Mouse (Mus musculus) adrenal gland, postnatal 10 days (tissue): ENCODE measurements around the gene Hist1h2bc. TPM values are rescaled to one million over a fixed set of nuclear protein-coding genes. Genes with fewer than 3 reads are reported as not detected.
"Not testable (repeated sequence)": the region's sequence is repeated elsewhere in the genome, so short reads cannot be mapped to it uniquely, and the experiment has no call there.

Experiments used
- DNase-seq: peaks from one replicate; pipeline ENCODE4 v3.0.0; 2021; ENCODE audit warnings: mixed read lengths
- long read RNA-seq, 2 experiments: library from polyadenylated mRNA; stranded (forward); transcript quantifications; one replicate each; pipeline ENCODE4 v2.0.0; 2021
- total RNA-seq, 2 experiments: library from RNA; stranded (reverse); gene quantifications; 2 replicates each; pipeline ENCODE4 v1.2.3; 2021

Hist1h2bc gene
- total RNA-seq, result 10 to 100 TPM; 76.4 to 77.6 TPM
- long read RNA-seq, experiment 1, transcript Hist1h2bc-201 (2 exons, 1,156 nt), result major isoform, 89 of 121 reads
- long read RNA-seq, experiment 1, partial matches to known transcripts, result 29 of 121 reads
- long read RNA-seq, experiment 1, other reads (novel, unspliced or antisense), result 3 of 121 reads
- long read RNA-seq, experiment 2, transcript Hist1h2bc-201 (2 exons, 1,156 nt), result major isoform, 54 of 110 reads
- long read RNA-seq, experiment 2, partial matches to known transcripts, result 47 of 110 reads
- long read RNA-seq, experiment 2, other reads (novel, unspliced or antisense), result 9 of 110 reads

DNA sequence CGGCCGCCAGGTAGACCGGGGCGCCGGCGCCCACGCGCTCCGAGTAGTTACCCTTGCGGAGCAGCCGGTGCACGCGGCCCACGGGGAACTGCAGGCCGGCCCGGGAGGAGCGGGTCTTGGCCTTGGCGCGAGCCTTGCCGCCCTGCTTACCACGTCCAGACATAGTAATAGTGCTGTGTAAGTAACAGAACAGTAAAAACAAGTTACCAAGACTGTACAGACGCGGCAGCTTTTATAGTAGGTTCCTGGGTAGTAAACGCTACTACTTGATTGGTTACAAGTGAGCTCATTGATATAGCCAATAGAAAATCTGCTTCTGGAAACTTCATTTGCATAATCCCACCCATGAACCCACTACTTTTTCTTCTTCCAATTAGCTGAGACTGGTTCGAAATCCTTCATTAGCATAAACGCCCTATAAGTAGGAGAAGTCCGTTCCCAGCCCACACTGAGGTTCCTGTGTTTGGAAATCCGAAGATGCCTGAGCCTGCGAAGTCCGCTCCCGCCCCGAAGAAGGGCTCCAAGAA, at the start of gene Hist1h2bc, which contains the start of gene Hist1h2ac:
TSS of gene Hist1h2bc (plus strand) at position 445 of the 527 bp plus-strand sequence.
TSS of gene Hist1h2ac (minus strand) at position 194 of the 527 bp plus-strand sequence.
- DNase-seq, result peak; percentile 86

- no peak for DNase-seq
Measured at GRCm38 (mm10) chr13:23659636-23660366, 24.2 kb upstream of the Hist1h2bc start.

GRCm38 (mm10) chr13:23662536-23662935, 21.5 kb upstream of the Hist1h2bc start:
- DNase-seq, result no peak

DNA sequence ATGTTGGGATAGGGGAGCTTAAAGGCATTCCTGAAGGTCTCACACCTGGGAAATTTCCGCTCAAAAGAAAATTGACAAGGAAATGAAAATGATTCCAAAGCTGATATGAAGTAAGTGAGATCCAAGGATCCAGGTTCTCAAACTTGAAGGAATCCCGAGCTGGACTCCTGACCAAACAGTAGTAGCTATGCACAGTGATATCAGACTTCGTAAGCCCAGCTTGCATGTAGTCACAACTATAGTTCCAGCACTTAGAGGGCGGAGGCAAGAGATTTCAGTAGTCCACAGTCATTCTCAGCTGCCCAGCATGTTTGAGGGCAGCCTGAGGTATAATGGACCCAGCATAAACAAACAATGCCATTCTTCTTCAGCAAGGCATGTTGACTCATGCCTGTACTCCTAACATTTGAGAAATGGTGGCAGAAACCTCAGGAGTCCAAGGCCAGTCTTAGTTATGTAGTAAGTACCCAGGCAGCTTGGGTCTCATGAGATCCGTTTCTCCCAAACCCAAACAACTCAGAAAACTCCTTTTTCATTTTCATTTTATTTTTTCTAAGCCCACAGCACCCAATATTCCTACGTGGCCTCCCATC, 1.9 kb upstream of the Hist1h2bc start:
- DNase-seq, result no peak

GRCm38 (mm10) chr13:23682623-23682946, 1.4 kb upstream of the Hist1h2bc start:
- DNase-seq, result no peak

GRCm38 (mm10) chr13:23682947-23683754, 848 bp upstream of the Hist1h2bc start:
- DNase-seq, result not testable (repeated sequence)

GRCm38 (mm10) chr13:23684295-23684945, 421 bp downstream of the Hist1h2bc start:
- DNase-seq, result peak; percentile 65

DNA sequence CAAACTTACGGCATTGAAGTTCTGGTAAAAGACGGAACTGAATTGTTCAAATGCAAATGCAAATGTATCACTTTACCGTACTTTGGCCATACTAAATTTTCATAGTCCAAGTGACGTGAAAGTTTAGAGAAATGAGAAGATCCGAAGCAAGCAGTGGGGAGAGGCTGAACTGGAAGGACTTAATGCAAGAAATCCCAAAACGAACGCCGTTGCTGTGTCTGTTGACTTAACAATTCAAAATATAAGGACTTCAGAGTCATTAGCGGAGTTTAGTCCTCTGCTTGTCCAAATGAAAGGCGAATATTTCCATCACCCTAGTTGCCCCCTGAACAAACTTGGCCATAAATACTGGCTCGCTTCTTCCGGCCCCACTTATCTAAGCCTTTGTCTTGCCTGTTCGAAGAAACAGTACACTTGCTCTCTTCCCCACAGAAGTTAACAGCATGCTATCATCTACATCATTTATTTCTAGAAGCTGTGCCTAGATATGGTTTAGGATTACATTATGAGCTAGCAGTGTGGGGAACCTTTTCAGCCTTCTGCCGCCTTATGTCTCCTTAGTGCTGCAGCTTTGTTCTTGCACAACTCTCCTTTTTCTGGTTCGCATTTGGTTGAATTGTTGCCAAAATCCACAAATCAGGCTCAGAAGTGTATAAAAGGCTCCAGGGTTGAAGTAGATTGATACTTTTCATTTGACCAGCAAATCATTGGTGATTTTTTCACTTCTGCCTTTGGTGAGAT, 1.3 kb downstream of the Hist1h2bc start:
- DNase-seq, result peak; percentile 35

GRCm38 (mm10) chr13:23685966-23686365, 2.0 kb downstream of the Hist1h2bc start:
- DNase-seq, result no peak

- no peak for DNase-seq
Measured at GRCm38 (mm10) chr13:23687181-23687580, 3.2 kb downstream of the Hist1h2bc start.

GRCm38 (mm10) chr13:23687907-23688306, 3.9 kb downstream of the Hist1h2bc start:
- DNase-seq, result no peak

- DNase-seq, result no peak
Measured at GRCm38 (mm10) chr13:23688956-23689355, 5.0 kb downstream of the Hist1h2bc start.

DNA sequence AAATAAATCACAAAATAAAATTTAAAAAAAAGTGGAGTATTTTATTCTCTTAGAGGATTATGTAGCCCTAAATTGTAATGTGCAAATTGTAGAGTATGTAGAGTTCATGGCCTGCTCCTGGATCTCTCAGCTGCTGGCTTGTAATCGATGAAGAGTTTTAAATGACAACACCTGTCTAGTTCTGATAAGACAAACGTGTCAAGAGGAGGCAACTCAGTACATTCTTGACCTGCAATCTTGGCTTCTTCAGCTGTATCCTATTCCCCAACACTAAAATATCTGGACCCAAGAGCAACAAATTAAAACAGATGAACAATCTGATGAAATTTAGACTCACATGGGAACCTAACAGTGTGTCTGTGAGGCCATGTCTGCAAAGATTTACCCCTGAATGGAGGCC, 5.5 kb downstream of the Hist1h2bc start:
- DNase-seq, result no peak

GRCm38 (mm10) chr13:23693856-23694440, 9.9 kb downstream of the Hist1h2bc start:
- DNase-seq, result no peak

- no peak for DNase-seq
Measured at GRCm38 (mm10) chr13:23694956-23695355, 11.0 kb downstream of the Hist1h2bc start.

DNA sequence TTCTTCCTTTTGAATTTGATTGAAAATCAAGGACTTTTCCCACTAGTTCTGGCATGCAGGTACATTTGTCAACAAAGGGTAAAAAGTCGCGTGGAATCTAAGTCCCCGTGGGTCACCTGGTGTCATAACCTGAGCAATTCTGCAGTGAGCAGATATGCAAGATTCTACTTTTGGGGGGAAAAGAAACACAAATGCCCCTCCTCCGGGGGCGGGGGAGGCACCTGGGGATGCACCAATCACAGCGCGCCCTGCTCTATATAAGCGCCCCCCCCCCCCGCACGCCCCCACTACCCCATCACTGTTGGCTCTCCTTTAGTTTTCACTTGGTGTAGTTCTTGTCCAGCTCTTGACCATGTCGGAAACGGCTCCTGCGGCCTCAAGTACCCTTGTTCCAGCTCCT, 11.5 kb downstream of the Hist1h2bc start, which contains the start of gene Hist1h1t:
TSS of gene Hist1h1t (plus strand) at position 301 of the 400 bp plus-strand sequence.
- no peak for DNase-seq

GRCm38 (mm10) chr13:23696061-23696474, 12.1 kb downstream of the Hist1h2bc start:
- peak; percentile 44 for DNase-seq

- DNase-seq, result peak; percentile 68
Measured at GRCm38 (mm10) chr13:23697491-23698299, 13.7 kb downstream of the Hist1h2bc start.

- DNase-seq, result peak; percentile 99
Measured at GRCm38 (mm10) chr13:23698300-23698693, 14.3 kb downstream of the Hist1h2bc start, which contains the start of gene Hist1h4c. Hist1h4c (minus strand) TSS chr13:23698454.
